Mouse (Mus musculus) Muller cell, postnatal 12 days (primary cell): ENCODE measurements around the gene Sipa1l2.

ENCODE experiments used
- DNase-seq: peaks from one replicate; pipeline ENCODE4 v3.0.0-alpha.2; 2015; ENCODE audit errors: inconsistent ontology term

The Sipa1l2 gene

DNA sequence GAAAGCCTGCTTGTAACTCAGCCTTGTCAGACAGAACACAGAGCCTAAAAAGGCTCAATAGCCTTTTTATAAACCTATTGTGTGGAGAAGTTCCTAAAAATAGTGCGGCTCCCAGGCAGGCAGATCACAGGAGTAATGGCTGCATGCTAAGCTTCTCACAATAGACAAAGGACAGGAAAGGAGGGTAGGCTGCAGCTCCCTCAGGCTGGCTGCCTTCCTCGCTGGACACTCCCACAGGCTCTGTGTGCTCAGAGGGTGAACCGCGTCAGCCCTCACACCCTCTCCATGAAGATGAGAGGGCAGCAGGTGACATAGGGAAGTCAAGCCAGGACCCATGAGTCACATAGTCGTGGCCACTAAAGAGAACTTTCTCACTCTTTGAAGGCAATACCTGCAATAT lies 55.7 kb downstream of the Sipa1l2 start:
- DNase-seq = peak; percentile 65

DNA sequence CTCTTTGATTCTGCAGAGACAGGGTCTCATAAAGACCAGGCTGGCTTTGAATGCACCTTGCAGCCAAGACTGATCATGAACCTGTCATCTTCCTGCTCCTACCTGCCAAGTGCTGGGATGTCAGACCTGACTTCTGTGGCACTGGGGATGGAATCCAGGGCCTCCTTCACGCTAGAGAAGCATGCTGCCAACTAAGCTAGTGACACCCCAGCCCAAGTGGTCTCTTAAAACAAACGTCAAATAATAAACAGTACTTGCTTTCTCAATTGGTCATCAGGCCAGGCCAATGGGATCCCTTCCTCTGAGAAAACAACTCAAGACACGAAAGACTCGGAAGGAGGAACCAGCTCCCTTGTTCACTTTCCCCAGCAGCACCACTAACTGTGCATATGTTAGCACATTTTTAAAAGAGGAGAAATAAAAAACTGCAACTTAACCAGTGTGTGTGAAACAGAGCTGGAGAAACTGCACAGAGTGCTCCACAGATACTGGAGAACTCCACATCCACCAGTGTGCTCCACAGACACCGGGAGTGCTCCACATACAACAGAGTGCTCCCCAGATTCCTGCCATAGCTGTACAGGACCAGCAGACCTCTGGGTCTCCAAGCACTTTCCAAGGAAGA lies 56.3 kb downstream of the Sipa1l2 start:
- DNase-seq = no peak

DNA sequence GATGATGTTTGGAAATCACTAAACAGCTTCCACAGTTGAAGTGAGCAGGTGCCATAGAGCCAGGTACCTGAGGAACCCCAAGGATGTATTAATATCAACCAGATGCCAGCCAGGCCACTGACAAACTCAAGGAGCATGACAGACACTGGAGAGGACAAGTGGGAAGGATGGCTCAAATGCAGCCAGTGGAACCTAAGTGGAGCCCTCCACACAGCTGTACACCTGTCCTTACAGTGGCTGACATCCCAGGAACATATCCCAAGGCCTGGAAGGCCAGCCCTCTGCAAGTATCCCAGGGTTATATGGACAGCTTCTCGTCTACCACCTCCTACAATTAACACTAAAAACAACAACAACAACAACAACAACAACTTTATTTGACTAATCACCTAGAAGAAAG lies 57.0 kb downstream of the Sipa1l2 start:
- no peak for DNase-seq

DNA sequence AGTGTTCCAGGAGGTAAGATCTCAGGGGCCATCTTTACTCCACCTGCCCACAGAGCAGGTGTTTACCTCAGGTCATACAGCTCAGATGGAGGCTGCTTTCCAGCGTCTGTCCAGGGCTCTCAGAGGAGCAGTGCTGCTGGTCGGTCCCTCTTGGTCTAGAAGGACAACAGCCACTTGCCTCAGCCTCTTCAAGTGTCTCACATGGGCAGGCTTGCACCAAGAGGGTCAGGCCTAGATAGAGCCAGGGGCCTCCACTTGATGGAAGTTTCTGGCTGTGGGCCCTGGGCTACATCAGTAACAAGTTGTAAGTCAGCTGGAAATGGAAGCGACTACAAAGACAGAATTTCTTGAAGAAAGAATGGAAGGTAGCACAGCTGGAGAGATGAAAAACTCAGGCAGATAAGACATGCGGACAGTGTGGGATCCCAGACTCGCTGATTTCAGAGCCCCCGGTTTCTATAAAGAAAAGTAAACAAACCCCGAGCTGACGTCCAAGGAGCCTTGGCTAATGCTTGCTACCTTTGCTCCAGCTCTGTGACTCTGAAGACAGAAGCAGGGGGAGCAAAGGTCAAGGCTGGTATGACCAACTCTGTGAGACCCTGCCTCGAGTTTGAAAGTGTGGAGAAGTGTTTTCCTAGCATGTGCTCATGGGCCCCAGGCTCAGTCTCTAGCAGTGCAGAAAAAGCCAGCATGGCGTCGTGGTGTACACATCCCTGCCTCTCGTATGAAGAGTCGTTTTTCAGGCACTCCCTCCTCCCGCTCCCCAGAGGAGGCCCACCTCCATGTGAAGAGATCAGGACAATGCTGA lies 58.5 kb downstream of the Sipa1l2 start:
- DNase-seq = no peak

DNA sequence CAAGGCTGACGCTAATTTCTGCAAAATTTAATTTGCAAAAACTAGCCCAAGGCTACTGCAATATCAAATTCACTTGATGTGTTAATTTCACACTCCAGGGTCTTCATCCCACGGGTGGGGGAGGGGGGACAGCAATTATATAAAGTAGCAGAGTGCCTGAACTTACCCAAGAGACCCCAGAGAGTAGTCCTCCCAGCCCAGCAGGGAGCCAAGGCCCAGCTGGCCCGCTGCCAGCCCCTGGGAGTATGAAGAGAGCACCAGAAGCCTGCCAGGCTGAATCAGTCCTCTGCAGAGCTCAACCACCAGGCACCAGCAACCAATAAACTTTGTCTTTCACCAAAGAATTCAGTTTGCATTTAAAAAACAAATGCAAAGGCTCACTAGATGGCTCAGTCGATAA lies 59.8 kb downstream of the Sipa1l2 start:
- no peak for DNase-seq

DNA sequence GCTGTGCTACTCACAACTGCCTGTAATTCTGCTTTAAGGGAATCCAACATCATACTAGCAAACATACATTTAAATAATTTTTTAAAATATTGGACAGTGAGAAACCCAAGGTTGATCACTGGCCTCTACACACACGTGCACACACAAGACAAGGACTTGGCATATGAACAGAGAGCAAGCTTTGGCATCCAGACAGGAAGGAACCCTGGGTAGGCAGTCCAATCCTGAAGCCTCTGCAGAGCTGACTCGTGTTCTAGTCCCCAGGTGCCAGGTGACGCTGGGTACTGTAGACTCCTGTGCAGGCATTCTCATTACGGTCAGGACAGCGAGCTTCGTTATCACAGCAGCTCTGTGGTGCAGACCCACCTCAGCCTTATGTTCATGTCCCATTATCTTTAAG lies 60.4 kb downstream of the Sipa1l2 start:
- no peak for DNase-seq

DNA sequence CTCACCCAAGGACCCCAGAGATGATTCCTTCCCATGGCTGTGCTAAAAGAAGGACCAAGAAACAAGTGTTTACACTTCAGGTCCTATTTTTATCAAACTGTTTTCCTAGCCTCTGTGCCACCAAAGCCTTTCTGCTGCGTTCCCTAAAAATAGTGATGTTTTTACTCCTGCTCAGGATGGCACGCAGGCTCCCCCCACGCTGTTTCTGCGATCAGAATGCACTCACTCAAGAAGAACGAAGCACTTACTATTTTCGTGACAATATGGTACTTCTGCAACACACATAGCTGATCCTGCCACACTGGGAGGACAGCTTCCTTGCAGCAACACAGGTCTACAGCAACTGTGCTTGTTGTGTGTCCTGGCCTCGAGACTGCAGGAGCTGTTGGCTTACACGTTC lies 62.3 kb downstream of the Sipa1l2 start:
- DNase-seq = no peak

DNA sequence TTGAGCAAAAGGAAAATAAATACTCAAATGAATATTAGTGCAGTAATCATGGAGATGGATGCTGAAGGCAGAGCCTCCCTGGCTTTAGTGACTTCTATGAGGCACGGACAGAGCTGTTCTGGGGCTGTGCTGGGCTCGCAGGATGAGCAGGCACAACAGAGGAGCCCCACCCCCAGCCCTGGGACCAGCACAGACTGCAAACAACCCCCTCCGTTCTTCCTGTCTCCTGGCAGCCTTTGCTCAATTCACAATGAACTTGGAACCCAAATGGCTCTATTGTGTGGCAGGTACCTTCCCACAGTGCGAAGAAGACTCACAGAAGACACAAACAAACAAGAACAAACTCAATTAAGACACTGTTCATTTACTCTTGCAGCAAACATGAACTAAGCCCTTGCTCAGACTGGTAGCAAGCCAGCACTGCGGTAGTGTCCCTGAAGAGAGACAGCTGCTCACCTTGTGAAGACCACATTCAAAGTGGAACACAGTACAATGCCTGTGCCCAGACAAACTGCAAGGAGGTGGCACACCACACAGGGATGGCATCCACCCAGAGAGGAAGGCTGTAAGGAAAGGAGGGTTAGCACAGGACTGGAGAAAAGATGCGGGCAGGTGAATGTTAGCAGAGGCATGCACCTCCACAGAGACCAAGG lies 64.9 kb downstream of the Sipa1l2 start:
- peak; percentile 51 for DNase-seq

DNA sequence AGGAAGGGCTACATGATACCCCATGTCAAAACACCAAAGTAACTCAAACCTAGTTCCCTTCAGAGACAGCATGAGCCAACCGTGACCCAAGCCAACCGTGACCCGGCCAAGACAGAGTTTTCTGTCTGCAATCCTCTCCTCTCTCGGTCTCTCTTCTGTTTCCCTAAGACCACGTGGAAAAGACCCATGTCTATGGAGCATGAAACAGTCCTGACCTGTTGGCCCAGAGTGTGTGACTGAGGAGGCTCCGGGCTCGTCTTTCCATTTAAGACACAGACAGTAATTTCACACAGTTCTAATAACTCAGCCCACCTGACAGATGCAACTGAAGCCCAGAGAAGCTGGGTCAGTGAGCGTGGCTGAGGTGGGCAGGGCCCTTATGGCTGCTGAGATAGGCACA lies 65.8 kb downstream of the Sipa1l2 start:
- DNase-seq = no peak

DNA sequence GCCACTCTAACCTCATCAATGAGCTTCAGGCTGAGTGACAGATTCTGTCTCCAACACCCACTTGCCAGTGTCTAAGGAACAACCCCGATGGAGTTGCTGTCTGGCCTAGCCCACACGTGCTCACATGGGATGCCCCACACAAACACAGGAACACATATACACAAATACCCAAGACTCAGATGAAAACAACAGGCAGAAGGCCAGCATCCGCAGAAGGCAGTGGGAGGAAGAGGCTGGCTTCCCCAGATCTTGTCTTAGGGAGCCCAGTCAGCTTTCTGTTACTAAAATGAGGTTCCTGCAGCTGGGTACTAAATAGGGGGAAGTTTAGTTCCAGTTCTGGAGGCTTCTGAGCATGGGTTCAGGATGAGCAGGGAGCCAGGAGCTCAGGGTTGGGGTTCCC lies 66.8 kb downstream of the Sipa1l2 start:
- no peak for DNase-seq

DNA sequence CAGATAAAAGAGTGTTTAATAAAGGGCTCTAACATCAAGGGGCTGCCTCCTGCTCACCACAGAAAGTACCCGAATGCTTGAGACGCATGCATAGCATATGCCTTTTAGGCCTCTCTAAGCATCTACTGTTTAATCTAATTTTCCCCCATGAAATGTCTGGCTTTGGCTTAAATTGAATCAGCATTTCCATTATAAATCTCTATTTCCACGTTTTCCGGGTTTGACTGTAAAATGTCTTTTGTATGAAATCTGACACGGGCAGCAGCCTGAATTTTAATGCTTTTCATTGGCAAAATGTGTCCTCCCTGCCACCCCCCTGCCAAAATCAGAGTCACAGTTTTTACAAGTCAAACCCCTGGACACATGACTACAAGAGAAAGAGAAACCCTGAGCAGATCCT lies 69.6 kb downstream of the Sipa1l2 start:
- no peak for DNase-seq

DNA sequence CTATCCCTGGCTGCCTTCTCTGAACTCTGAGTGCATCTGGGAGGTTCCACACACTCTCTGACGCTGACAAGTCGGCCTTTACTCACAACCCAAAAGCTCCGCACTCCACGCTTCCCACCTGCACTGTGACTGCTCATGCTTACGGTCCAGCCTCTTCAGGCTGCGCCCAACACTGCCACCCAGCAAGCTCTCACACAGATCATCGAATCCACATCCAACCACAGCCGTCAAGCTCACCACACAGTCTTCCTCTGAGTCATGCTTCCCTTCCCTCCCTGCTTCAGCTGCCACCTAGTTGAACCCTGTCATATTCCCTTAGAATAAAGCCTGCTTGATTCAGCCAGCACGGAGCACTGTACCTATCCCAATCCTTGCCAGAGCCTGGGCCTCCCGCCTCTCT lies 71.1 kb downstream of the Sipa1l2 start:
- DNase-seq = peak; percentile 75

DNA sequence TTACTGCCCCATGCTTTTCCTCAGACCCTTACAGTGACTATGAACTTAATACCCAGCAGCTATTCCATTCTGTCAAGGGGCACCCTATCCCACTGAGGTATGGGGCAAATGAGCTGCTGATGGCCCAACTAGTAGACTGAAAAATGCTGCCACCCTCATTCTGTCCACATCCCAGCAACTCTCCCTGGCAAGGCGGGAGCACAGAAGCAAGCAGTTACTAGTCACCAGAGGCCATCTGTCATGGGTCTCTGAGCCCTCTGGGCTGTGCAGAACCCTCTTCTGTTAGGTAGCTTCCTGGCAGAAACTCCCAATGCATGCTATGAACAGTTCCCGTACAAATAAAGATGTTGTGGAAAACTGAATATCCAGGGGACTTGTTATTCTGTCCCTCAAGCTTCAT lies 74.1 kb downstream of the Sipa1l2 start:
- DNase-seq = no peak

DNA sequence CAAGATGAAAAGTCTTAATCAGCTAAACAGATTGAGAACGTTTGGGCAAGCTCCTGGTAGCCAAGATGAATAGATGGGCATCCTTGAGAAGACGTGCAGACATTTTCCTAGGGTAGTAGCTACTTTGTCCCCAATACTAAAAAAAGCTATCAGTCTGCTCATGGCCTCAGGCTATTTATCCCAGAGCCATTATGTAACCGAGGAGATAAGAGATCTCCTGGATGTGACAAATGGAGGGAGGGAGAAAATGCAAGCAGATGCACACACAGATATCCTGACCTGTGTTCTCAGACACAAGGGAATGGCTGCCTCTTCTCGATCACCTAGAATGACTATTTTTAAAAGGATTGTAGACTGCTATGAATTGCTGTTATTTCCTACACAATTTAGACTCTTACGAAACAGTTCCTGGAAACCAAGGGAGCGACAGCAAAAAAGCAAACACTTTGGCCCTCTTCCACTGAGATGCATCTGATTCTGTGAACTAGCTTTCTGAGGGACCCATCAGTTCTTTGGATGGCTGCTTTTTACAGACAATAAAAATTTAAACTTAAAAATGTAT lies 76.3 kb downstream of the Sipa1l2 start:
- no peak for DNase-seq

DNA sequence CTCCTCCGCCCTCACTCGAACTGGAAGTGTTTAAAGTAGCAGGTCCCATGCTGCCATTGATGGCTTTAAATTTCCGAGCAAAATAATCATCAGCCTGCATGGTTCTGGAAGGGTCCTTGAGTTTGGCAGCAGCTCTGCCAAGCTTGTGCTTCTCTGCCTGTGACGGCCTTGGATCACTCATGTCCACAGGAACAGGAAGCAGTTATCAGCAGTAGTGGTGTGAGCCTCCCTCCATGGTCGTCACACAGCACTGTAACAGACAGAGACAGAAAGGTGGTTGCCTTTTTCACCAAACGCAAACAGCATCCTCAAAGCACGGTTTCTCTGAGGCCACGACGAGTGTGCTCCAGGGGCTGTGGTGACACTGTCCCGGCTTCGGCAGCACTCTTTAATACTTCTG lies 77.2 kb downstream of the Sipa1l2 start:
- no peak for DNase-seq

DNA sequence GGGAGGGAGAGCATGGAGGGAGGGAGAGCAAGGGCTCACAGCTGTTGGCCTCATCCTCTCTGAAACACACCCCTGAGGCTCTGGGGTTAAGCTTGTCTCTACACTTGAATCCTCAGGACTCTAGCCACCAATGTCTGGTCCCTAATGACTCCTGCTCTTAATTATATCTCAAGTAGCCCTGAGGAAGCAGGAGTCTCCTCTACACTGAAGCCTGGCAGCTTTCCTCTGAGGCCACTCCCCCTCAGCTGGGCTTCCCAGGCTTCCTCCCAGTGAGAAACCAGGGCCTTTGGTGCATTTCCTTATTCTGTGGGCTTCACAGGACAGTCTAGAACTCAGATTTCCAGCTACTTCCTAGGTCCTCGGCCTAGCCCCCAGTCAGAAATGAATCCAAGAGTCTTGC lies 80.9 kb downstream of the Sipa1l2 start:
- DNase-seq = no peak

DNA sequence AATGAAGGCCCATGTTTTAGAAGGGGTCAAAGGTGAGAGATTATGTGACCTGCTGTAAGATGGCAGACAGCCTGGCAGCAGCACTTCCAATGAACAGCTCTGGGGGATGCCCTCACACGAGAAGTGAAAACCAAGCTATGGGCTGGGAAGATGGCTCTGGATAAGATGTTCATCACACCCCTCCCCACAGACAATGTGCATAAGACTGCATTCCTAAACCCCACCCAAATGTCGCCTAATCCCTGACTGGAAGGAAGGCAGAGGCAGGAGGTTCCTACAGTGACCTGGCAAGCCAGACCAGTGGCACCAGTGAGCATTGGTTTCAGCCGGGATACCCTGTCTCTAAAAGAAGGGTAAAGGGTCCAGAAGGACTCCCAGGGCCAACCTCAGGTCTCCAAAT lies 83.9 kb downstream of the Sipa1l2 start:
- no peak for DNase-seq

DNA sequence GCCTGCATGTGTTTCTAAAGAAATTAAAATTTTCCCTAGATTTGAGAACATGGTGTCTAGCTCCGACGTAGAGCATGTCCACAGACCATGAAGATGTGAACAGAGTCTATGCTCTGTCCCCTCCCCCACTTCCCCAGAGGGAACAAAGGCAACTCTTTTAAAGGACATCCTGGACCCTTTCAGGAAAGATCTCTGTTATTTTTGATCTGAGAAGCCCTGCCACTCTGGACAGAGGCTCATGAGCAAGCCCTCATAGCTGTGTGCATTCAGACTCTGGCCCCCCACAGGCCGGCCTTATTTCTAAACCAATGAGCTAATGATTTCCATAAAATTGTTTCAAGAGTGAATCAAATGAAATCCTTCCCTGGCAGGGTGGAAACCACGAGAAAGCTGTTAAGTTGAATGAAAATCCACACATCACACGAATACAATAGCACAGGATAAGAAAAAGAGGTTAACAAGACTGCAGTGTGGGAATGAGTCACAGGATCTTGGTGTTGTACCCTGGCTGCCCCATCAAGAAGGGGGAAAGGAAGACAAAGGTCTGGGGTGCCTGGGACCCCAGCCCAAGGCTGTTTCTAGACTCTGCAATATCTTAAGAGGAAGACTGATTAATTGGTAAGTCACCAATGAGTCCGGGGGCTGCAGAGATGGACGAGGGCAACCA lies 84.9 kb downstream of the Sipa1l2 start:
- DNase-seq = peak; percentile 83

DNA sequence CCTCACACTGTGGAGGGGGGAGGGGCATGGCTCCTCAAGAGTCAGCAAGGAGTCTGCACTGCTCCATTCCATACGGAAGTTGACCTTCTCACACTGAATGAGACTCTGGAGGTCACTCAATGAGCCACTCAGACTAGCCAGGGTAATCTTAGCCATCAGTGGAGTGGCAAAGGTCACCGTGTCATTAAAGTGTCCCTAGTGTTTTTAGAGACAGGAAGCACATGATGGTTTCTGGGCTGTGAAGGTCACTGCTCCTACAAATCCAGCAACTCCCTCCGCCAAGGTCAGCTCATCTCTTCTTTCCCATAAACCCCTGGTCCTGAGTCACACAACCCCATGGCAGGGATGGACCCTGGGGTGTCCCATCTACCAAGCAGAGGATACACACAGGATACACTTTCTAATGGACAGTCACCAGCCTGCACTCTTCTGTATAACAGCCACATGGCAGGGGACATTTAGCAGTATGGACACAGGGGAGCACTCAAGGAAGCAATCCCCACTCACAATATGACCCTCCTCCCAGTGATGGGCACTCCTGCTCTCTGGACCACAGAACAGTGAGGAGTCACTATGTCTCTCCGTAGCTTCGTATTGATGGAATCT lies 87.0 kb downstream of the Sipa1l2 start:
- no peak for DNase-seq

DNA sequence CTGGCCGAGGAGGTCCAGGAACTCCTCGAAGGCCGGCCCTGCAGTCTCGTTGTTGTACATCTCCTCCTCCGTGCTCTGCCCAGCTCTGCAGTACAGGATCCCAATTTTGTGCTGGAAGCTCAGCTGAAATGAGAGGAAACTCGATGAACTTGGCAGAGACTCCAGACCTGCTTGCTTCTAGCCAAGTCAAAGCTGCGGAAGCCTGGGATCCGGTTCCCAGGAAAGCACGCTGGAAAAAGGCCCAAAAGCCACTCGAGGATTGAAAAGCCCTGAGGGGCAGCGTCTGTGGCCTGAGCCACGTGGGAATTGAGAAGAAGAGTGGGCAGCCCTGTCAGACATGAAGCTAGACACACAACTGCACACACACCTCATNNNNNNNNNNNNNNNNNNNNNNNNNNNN lies 94.7 kb downstream of the Sipa1l2 start:
- DNase-seq = peak; percentile 72

DNA sequence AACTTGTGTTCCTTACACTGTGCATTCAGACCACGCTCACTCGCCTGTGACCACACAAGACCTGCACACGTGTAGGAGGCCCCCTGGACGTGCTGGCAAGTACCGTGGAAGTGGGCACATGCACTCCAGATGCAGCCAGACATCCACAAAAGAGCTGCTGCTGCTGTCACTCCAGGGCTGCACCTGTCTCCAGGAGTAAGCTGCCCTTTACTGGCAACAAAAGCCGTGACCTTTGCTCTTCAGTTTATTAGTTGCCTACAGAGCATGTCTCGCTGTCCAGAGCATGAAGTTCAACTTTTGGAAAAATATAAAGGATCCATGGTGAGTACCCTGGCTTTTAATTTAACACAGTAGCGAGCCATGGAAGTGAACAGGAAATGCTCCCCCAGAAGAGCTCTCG lies 98.2 kb downstream of the Sipa1l2 start:
- DNase-seq = no peak
